Mouse (Mus musculus) adrenal gland, postnatal 10 days (tissue): ENCODE data around the gene Gpr182. TPM values are rescaled to one million over a fixed set of nuclear protein-coding genes. Genes with fewer than 3 reads are reported as not detected.

Experiments used
- total RNA-seq, 2 experiments: library from RNA; stranded (reverse); gene quantifications; 2 replicates each; pipeline ENCODE4 v1.2.3; 2021

Gene Gpr182
- total RNA-seq, 2 experiments from 2014 or later, result 10.4 to 14.3 TPM

Other genes with a start within 250 kb of the Gpr182 start
- 10 to 100 TPM; 49.3 to 56.4 TPM for gene Ndufa4l2, start 236.8 kb downstream of the Gpr182 start, total RNA-seq
- 10 to 100 TPM; 56.1 to 57.7 TPM for gene Shmt2, start 229.3 kb downstream of the Gpr182 start, total RNA-seq
- gene Nxph4, start 217.2 kb downstream of the Gpr182 start, total RNA-seq, result 1 to 10 TPM; 5.3 TPM
- gene Lrp1, start 130.6 kb downstream of the Gpr182 start, total RNA-seq, result 100 to 1,000 TPM; 170 to 208 TPM
- gene Stat6, start 108.7 kb downstream of the Gpr182 start, total RNA-seq, result 10 to 100 TPM; 64.7 to 67.8 TPM
- gene Nemp1, start 84.8 kb downstream of the Gpr182 start, total RNA-seq, result 1 to 10 TPM; 7.8 to 9.4 TPM
- gene Nab2, start 83.2 kb downstream of the Gpr182 start, total RNA-seq, result 10 to 100 TPM; 19.0 to 24.8 TPM
- 1 to 10 TPM; 1.0 to 2.2 TPM for gene Myo1a, start 46.6 kb downstream of the Gpr182 start, total RNA-seq
- gene Tac2, start 27.3 kb downstream of the Gpr182 start, total RNA-seq, result not detected
- 10 to 100 TPM; 10.8 to 11.0 TPM for gene Zbtb39, start 12.2 kb downstream of the Gpr182 start, total RNA-seq
- under 1 TPM; 0.48 to 1.00 TPM for gene Rdh1, start 8.0 kb upstream of the Gpr182 start, total RNA-seq
- gene Rdh16f1, start 8.1 kb upstream of the Gpr182 start, total RNA-seq, result 1 to 10 TPM in 1 of 2 experiments, under 1 TPM in 1; 0.70 to 1.4 TPM
- 10 to 100 TPM in 1 of 2 experiments, 1 to 10 TPM in 1; 8.4 to 20.8 TPM for gene Rdh9, start 24.7 kb upstream of the Gpr182 start, total RNA-seq
- 1 to 10 TPM; 1.2 to 3.6 TPM for gene Rdh16, start 49.4 kb upstream of the Gpr182 start, total RNA-seq
- under 1 TPM in 1 of 2 experiments, not detected in 1; 0.24 TPM for gene Rdh19, start 98.2 kb upstream of the Gpr182 start, total RNA-seq
- 1 to 10 TPM; 1.8 to 2.1 TPM for gene Rdh16f2, start 114.7 kb upstream of the Gpr182 start, total RNA-seq
- 100 to 1,000 TPM in 1 of 2 experiments, 10 to 100 TPM in 1; 45.4 to 112 TPM for gene Rdh7, start 137.1 kb upstream of the Gpr182 start, total RNA-seq
- under 1 TPM; 0.42 to 0.45 TPM for gene Sdr9c7, start 146.8 kb upstream of the Gpr182 start, total RNA-seq